Comparison of ENCODE assay signal across 21 mouse cellular contexts in genomic region chr10:91240320-91240719, GRCm38 (mm10). TPM values are rescaled to one million over a fixed set of nuclear protein-coding genes. Genes with fewer than 3 reads are reported as not detected.
A peak's percentile ranks its signal among the peaks of the same experiment; 100 is the strongest.
DNase-seq lines count a peak whose midpoint lies in the region; ATAC-seq lines count a peak whose summit lies in the region.
"Had no signal": no experiment of that assay in that cellular context is flagged by ENCODE, and none has a peak within 500 bp of the region (broad histone marks: within the 10 kb centered on the region; RNA-seq: fewer than 3 reads in every experiment).

No protein-coding gene starts in this region.

- no peaks in the 10 kb centered on the region for H3K36me3 ChIP-seq in forebrain, embryonic 10.5 days (replicated peaks)
- H3K36me3 ChIP-seq in forebrain, embryonic 16.5 days (ENCODE audit: control insufficient read depth, insufficient read depth), result no peaks in the 10 kb centered on the region
- H3K36me3 ChIP-seq in heart, embryonic 16.5 days (ENCODE audit: control insufficient read depth, insufficient read depth), result no peaks in the 10 kb centered on the region
- H3K36me3 ChIP-seq in heart, embryonic 12.5 days, result no peaks in the 10 kb centered on the region
- no peaks in the 10 kb centered on the region for H3K36me3 ChIP-seq in lung, embryonic 16.5 days (ENCODE audit: control insufficient read depth, insufficient read depth, low read length)
- H3K36me3 ChIP-seq in limb, embryonic 13.5 days, result no peaks in the 10 kb centered on the region
- H3K36me3 ChIP-seq: G1E; hindbrain, embryonic 13.5 days; intestine, embryonic 15.5 days; neural tube, embryonic 12.5 days had no signal

- H3K4me2 ChIP-seq in forebrain, embryonic 16.5 days (ENCODE audit: low read length), result no peak overlapping the region
- no peak overlapping the region for H3K4me2 ChIP-seq in heart, embryonic 16.5 days (ENCODE audit: low read depth, low read length)
- H3K4me2 ChIP-seq in heart, embryonic 12.5 days, result no peak overlapping the region
- no peak overlapping the region for H3K4me2 ChIP-seq in lung, embryonic 16.5 days (ENCODE audit: low read depth, low read length)
- H3K4me2 ChIP-seq in limb, embryonic 13.5 days (replicated peaks), result no peak overlapping the region
- H3K4me2 ChIP-seq: forebrain, embryonic 13.5 days; hindbrain, embryonic 13.5 days; intestine, embryonic 15.5 days; neural tube, embryonic 12.5 days had no signal

- peak overlapping the region; percentile 40; the same call in 1 of the 2 replicates for H3K27ac ChIP-seq in forebrain, embryonic 10.5 days
- no peak overlapping the region for H3K27ac ChIP-seq in forebrain, embryonic 16.5 days (ENCODE audit: low read length)
- H3K27ac ChIP-seq in heart, embryonic 16.5 days (ENCODE audit: low read length), result 0 out of 2 replicates have a peak overlapping the region, but pooled peaks have one; percentile 19
- no peak overlapping the region for H3K27ac ChIP-seq in heart, embryonic 12.5 days (ENCODE audit: poor library complexity, severe bottlenecking)
- H3K27ac ChIP-seq in lung, embryonic 16.5 days (ENCODE audit: low read length), result peak overlapping the region; percentile 80
- peak overlapping the region; percentile 75 for H3K27ac ChIP-seq in limb, embryonic 13.5 days
- H3K27ac ChIP-seq: forebrain, embryonic 13.5 days; left cerebral cortex, adult 2 months; neural tube, embryonic 12.5 days had no signal

- no peak for ATAC-seq in forebrain, embryonic 16.5 days
- ATAC-seq in heart, embryonic 16.5 days (replicated peaks; ENCODE audit: extremely low read depth, insufficient read depth, low FRiP score), result no peak
- no peak for ATAC-seq in heart, embryonic 12.5 days (ENCODE audit: insufficient number of reproducible peaks, low FRiP score)
- no peak for ATAC-seq in lung, embryonic 16.5 days (ENCODE audit: low read depth)
- ATAC-seq in limb, embryonic 13.5 days (ENCODE audit: low FRiP score, low read depth), result no peak
- ATAC-seq: CD4-positive, CD25-positive, alpha-beta regulatory T cell, adult 4 months; forebrain, embryonic 13.5 days; liver, postnatal 0 days had no signal

- no peak overlapping the region for H3K4me3 ChIP-seq in forebrain, embryonic 10.5 days
- no peak overlapping the region for H3K4me3 ChIP-seq in forebrain, embryonic 16.5 days (replicated peaks; ENCODE audit: low read length)
- no peak overlapping the region for H3K4me3 ChIP-seq in heart, embryonic 16.5 days (ENCODE audit: low read length)
- no peak overlapping the region for H3K4me3 ChIP-seq in heart, embryonic 12.5 days
- H3K4me3 ChIP-seq in lung, embryonic 16.5 days (ENCODE audit: low read length), result no peak overlapping the region
- H3K4me3 ChIP-seq in limb, embryonic 13.5 days, result no peak overlapping the region
- H3K4me3 ChIP-seq: forebrain, embryonic 13.5 days; hindbrain, embryonic 13.5 days; intestine, embryonic 15.5 days; left cerebral cortex, adult 2 months; neural tube, embryonic 12.5 days had no signal

- H3K9me3 ChIP-seq in forebrain, embryonic 10.5 days, result no peaks in the 10 kb centered on the region
- no peaks in the 10 kb centered on the region for H3K9me3 ChIP-seq in forebrain, embryonic 16.5 days (ENCODE audit: control insufficient read depth, low read length)
- H3K9me3 ChIP-seq in heart, embryonic 16.5 days (replicated peaks; ENCODE audit: control insufficient read depth, low read length), result no peaks in the 10 kb centered on the region
- H3K9me3 ChIP-seq in heart, embryonic 12.5 days (replicated peaks), result no peaks in the 10 kb centered on the region
- H3K9me3 ChIP-seq in lung, embryonic 16.5 days (ENCODE audit: control insufficient read depth, low read length), result no peaks in the 10 kb centered on the region
- H3K9me3 ChIP-seq in limb, embryonic 13.5 days, result no peaks in the 10 kb centered on the region
- H3K9me3 ChIP-seq: forebrain, embryonic 13.5 days; G1E; hindbrain, embryonic 13.5 days; intestine, embryonic 15.5 days; neural tube, embryonic 12.5 days had no signal

- no peak overlapping the region for H3K9ac ChIP-seq in forebrain, embryonic 16.5 days (replicated peaks; ENCODE audit: low read depth, low read length)
- H3K9ac ChIP-seq in heart, embryonic 16.5 days (ENCODE audit: low read length), result no peak overlapping the region
- no peak overlapping the region for H3K9ac ChIP-seq in heart, embryonic 12.5 days
- H3K9ac ChIP-seq in lung, embryonic 16.5 days (ENCODE audit: low read length), result no peak overlapping the region
- H3K9ac ChIP-seq in limb, embryonic 13.5 days, result no peak overlapping the region
- H3K9ac ChIP-seq: forebrain, embryonic 13.5 days; hindbrain, embryonic 13.5 days; intestine, embryonic 15.5 days; liver, postnatal 0 days; neural tube, embryonic 12.5 days had no signal

- peaks cover 37% of the 10 kb centered on the region for H3K4me1 ChIP-seq in forebrain, embryonic 10.5 days
- peaks cover 15% of the 10 kb centered on the region for H3K4me1 ChIP-seq in forebrain, embryonic 16.5 days (replicated peaks; ENCODE audit: control insufficient read depth, insufficient read depth, low read length)
- H3K4me1 ChIP-seq in heart, embryonic 16.5 days (ENCODE audit: control insufficient read depth, insufficient read depth, low read length), result peaks cover 37% of the 10 kb centered on the region
- peaks cover 41% of the 10 kb centered on the region for H3K4me1 ChIP-seq in heart, embryonic 12.5 days (replicated peaks)
- peaks cover 44% of the 10 kb centered on the region for H3K4me1 ChIP-seq in lung, embryonic 16.5 days (replicated peaks; ENCODE audit: control insufficient read depth, insufficient read depth, low read length)
- peaks cover 76% of the 10 kb centered on the region for H3K4me1 ChIP-seq in limb, embryonic 13.5 days

- WGBS in forebrain, embryonic 10.5 days, result 83% methylated on average over 7 of the region's 7 CpGs
- 90% methylated on average over 7 of the region's 7 CpGs for WGBS in forebrain, embryonic 16.5 days
- WGBS in heart, embryonic 16.5 days, result 21% methylated on average over 7 of the region's 7 CpGs
- 25% methylated on average over 7 of the region's 7 CpGs for WGBS in heart, embryonic 12.5 days
- WGBS in lung, embryonic 16.5 days, result 59% methylated on average over 7 of the region's 7 CpGs
- WGBS in limb, embryonic 13.5 days, result 54% methylated on average over 7 of the region's 7 CpGs

- no peak for DNase-seq in forebrain, embryonic 10.5 days (ENCODE audit: extremely low spot score, low spot score)
- DNase-seq in lung, postnatal 10 days, result no peak
- DNase-seq in ovary, postnatal 10 days (ENCODE audit: low spot score), result no peak
- DNase-seq: adrenal gland, postnatal 36 days; cerebellum, adult 8-10 months; liver; liver, postnatal 0 days; right cerebral cortex, postnatal 14 days; thymus, postnatal 14 days had no signal

- H3K27me3 ChIP-seq in forebrain, embryonic 10.5 days (ENCODE audit: poor library complexity, severe bottlenecking), result no peaks in the 10 kb centered on the region
- H3K27me3 ChIP-seq in forebrain, embryonic 16.5 days (replicated peaks; ENCODE audit: control insufficient read depth, insufficient read depth, low read length), result no peaks in the 10 kb centered on the region
- H3K27me3 ChIP-seq in heart, embryonic 16.5 days (ENCODE audit: control insufficient read depth, insufficient read depth, low read length), result no peaks in the 10 kb centered on the region
- H3K27me3 ChIP-seq in heart, embryonic 12.5 days (replicated peaks), result no peaks in the 10 kb centered on the region
- H3K27me3 ChIP-seq in lung, embryonic 16.5 days (ENCODE audit: control insufficient read depth, insufficient read depth, low read depth, low read length), result no peaks in the 10 kb centered on the region
- H3K27me3 ChIP-seq in limb, embryonic 13.5 days, result no peaks in the 10 kb centered on the region
- H3K27me3 ChIP-seq: forebrain, embryonic 13.5 days; hindbrain, embryonic 13.5 days; intestine, embryonic 15.5 days; neural tube, embryonic 12.5 days had no signal

RNA-seq across cellular contexts. Expression of gene Tmpo, which starts 59.2 kb away (rescaled TPM):
- polyA plus RNA-seq in forebrain, embryonic 10.5 days (2016; fragmentation: Nextera tagmentation; extraction: Ambion mirVana), result 261 and 275 TPM in 2 replicates
- 139 and 173 TPM in 2 replicates for polyA plus RNA-seq in forebrain, embryonic 16.5 days (2015; fragmentation: Nextera tagmentation; extraction: Ambion mirVana)
- polyA plus RNA-seq in heart, embryonic 16.5 days (2015; fragmentation: Nextera tagmentation; extraction: Ambion mirVana), result 148 and 153 TPM in 2 replicates
- polyA plus RNA-seq in heart, embryonic 12.5 days (2016; fragmentation: Nextera tagmentation; extraction: Ambion mirVana), result 203 and 212 TPM in 2 replicates
- 210 and 220 TPM in 2 replicates for polyA plus RNA-seq in lung, embryonic 16.5 days (2015; fragmentation: Nextera tagmentation; extraction: Ambion mirVana)
- 273 and 275 TPM in 2 replicates for polyA plus RNA-seq in limb, embryonic 13.5 days (2015; fragmentation: Nextera tagmentation; extraction: Ambion mirVana)

Comparison
In these comparisons a context has a peak if more than half of its experiments do, and no peak if none do; other contexts are left out.
1. H3K27ac ChIP-seq: peak in forebrain, embryonic 10.5 days (single experiment), heart, embryonic 16.5 days (single experiment), lung, embryonic 16.5 days (single experiment) and limb, embryonic 13.5 days (single experiment); none in forebrain, embryonic 16.5 days (single experiment) and heart, embryonic 12.5 days (single experiment).